Mouse (Mus musculus): ENCODE measurements around the gene Atxn7l1.

Atxn7l1 gene

DNA sequence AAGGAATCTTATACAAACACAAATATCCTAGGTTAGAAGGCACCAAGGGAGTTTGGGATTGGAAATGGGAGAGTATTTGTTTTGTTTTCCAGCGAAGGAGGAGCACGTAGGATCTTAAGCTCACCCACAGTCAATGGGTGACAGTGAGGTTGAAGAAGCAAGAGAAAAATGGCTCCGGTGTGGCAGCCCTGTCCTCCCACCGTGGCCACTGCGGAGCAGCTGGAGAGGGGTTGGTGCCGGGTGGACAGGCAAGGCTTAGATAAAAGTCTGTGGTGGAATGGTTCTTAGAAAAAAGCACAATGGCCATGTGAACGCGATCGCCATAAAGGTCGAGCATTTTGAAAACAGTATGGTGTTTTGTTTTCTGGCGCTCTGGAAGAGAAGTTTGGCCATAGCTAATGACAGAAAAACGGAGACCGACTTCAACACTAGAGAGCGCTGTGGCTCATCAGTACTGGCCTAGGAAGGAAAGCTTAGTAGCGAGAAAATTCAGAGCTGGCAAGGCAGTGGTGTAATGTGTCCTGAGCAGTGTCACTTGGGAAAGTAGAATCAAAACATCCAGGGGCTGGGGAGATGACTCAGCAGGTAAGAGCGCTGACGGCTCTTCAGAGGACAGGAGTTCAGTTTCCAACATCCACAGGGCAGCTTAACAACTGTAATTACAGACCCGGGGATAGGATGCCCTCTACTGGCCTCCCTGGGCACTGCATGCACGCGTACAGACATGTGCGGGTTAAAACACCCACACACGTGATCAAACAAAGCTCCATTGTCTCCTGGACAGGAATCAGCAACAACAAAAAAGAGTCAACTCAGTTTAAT lies 232.3 kb downstream of the Atxn7l1 start:
- no peaks in the 10 kb centered on the region for H3K27me3 ChIP-seq (ENCODE audit: control insufficient read depth, insufficient read depth, low read length, poor library complexity, severe bottlenecking)
- no peaks in the 10 kb centered on the region for H3K36me3 ChIP-seq (ENCODE audit: control insufficient read depth, insufficient read depth, low read length, poor library complexity, severe bottlenecking)
- peak; percentile 81 for DNase-seq (ENCODE audit: low read depth, low spot score)

DNA sequence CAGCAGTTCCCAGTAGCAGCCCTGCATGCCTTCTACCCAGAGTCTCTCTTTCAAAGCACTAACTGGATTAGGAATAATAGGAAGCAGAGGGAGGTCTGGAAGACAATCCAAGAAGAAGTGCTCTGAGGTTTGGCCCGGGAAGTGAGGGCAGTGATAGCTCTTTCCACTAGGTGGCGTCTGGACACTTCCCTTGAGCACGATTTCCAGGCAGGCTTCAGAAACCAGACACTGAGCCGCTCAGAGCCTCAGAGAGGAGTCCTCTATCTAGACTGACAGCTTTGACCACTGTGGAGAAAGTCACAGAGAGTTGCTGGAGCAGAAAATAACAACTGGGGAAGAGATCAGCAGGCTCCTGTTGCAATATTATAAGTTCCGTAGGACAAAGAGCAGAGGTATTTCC lies 241.3 kb downstream of the Atxn7l1 start:
- DNase-seq (ENCODE audit: low read depth, low spot score) = peak; percentile 72
- no peaks in the 10 kb centered on the region for H3K27me3 ChIP-seq (ENCODE audit: control insufficient read depth, insufficient read depth, low read length, poor library complexity, severe bottlenecking)
- H3K36me3 ChIP-seq (ENCODE audit: control insufficient read depth, insufficient read depth, low read length, poor library complexity, severe bottlenecking) = no peaks in the 10 kb centered on the region

DNA sequence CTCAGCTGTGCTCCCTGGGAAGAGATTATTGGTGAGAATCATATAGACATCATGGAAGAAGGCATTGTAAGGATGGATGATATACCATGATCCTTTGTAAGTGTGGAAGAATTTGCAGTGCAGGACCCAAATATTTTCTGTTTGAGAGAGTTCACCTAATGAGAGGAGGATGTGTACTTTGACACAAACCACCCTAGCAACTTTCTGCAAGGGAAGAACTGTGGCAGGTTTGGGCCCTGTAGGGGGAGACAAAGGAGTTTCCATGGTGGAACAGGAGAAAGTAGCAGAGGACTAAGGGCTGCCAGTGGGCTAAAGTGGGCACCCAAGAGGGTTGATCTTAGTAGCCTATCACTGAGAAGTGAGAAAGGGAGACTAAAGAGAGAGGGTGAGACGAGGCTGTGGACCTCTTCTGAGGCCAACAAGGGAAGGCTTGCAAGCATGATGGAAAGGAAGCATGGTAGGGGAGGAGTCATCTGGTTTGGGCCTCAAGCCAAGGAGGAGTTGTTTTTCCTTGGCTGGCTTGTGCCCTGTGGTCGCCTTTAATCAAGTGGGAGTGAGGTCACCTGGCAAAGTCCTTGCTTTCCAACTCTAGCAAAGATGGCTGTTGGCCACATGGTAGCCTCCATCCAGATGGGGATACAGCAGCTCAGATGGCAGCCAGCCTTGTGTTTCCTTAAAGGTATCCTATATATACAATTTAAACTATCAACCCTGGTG lies 243.5 kb downstream of the Atxn7l1 start:
- no peak for DNase-seq (ENCODE audit: low read depth, low spot score)
- Histone ChIP-seq H3K36me3 (ENCODE audit: control insufficient read depth, insufficient read depth, low read length, poor library complexity, severe bottlenecking) (no peaks in the 10 kb centered on the region), H3K27me3 (ENCODE audit: control insufficient read depth, insufficient read depth, low read length, poor library complexity, severe bottlenecking) (no peaks in the 10 kb centered on the region)

DNA sequence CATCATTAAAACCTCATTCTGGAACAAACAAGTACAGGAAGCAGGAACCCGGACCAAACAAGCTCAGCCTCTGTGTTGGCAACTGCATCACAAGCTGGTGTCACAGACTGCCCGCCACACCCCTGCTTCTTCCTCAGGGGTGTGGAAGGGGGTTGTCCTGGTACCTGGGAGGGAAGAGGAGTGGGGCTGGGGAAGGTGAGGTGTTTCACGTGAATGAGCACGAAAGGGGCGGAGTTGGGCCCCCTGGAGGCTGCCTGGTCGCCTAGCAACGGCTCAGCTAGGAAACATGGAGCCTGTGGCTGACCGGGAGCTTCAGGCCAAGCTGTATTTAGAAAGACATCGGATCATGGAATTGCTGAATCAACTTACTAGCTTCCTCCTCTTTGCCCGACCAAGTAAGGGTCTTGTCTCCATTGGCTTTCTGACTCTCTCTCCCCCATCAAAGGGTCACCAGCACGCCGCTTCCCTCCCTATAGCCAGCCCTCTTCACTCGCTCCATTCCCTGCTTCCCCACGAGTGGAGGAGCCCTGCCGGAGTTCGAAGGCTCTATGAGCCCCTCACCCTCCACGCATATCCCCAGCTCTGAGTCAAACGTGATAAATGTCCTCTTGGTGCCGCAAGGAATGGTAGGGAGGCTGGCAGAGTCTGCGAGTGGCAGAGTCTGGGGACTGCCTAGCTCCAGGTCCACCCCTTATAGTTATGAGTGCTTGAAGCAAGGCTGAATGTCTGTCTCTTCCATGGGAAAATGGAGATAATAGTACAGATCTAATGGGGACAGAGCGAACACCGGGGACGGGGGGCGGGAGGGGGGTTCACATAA lies 247.5 kb downstream of the Atxn7l1 start, which contains the start of gene Efcab10:
Gene Efcab10, plus strand, starts transcription at position 51 of the 820 bp plus-strand sequence.
- H3K36me3 ChIP-seq (ENCODE audit: control insufficient read depth, insufficient read depth, low read length, poor library complexity, severe bottlenecking) = no peaks in the 10 kb centered on the region
- DNase-seq (ENCODE audit: low read depth, low spot score) = no peak
- no peaks in the 10 kb centered on the region for H3K27me3 ChIP-seq (ENCODE audit: control insufficient read depth, insufficient read depth, low read length, poor library complexity, severe bottlenecking)

DNA sequence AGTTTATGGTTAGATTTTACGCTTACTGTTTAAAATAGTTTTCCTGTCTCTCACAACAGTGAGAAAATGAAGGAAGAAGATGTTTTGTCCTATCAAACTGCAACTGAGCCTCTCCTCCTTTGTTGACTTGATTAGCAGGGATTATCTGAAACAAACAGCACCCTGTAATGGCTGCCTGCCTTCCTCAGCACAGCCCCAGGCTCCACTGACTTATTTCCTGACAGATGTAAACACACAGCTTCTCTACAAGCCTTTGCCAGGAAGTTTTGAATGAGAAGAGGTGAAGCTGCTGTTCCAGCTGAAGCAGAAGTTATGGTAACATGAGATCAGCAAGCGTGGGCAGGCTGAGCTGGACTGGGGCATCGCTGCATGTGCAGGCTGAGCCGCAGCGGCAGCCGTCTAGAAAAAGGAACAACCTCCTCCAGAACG lies 255.8 kb downstream of the Atxn7l1 start:
- Histone ChIP-seq H3K36me3 (ENCODE audit: control insufficient read depth, insufficient read depth, low read length, poor library complexity, severe bottlenecking) (no peaks in the 10 kb centered on the region), H3K27me3 (ENCODE audit: control insufficient read depth, insufficient read depth, low read length, poor library complexity, severe bottlenecking) (no peaks in the 10 kb centered on the region)
- no peak for DNase-seq (ENCODE audit: low read depth, low spot score)

DNA sequence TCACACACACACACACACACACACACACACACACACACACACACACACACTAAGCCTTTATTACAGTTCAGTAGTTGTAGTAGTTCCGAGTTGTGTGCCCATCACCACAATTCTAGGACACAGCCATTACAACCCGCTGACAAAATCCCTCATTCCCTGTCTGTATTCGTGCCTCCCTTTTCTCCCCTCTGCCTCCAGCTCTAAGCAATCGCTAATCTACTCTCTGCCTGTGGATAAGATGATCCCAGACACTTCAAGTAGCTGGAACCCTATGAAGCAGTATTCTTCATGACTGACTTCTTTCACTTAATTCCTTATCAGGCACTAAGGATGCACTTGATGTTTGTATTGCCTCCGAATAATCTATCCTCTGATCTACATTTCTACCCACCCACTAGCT lies 257.5 kb downstream of the Atxn7l1 start:
- DNase-seq (ENCODE audit: low read depth, low spot score) = no peak
- Histone ChIP-seq H3K36me3 (ENCODE audit: control insufficient read depth, insufficient read depth, low read length, poor library complexity, severe bottlenecking) (no peaks in the 10 kb centered on the region), H3K27me3 (ENCODE audit: control insufficient read depth, insufficient read depth, low read length, poor library complexity, severe bottlenecking) (no peaks in the 10 kb centered on the region)

DNA sequence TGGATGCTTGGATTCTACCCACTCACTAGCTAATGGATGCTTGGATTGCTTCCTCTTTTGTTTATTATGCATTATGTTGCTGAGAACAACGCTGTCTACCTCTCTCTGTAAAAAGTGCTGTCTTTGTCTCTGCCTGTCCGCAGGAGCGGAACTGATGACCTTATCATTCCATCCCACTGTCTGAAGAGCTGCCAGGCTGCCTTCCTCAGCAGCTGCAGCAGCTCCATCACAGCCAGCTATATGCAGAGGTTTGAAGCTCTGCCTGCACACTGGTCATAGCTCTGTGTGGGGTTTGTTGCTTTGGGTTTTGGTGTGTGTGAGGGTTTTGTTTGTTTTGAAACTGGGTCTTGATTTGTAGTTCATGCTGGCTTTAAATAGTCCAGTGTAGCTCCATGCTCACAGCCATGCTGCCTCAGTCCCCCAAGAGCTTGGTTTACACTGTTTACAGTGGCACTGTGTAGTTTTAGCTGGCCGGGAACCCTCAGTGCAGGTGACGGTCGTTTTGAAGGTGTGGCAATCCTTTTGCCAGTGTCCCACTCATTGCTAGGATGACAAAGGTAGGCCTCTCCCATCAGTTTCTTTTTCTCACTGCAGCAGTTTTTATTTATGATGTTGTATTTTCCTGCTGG lies 258.0 kb downstream of the Atxn7l1 start:
- no peak for DNase-seq (ENCODE audit: low read depth, low spot score)
- Histone ChIP-seq H3K36me3 (ENCODE audit: control insufficient read depth, insufficient read depth, low read length, poor library complexity, severe bottlenecking) (no peaks in the 10 kb centered on the region), H3K27me3 (ENCODE audit: control insufficient read depth, insufficient read depth, low read length, poor library complexity, severe bottlenecking) (no peaks in the 10 kb centered on the region)

DNA sequence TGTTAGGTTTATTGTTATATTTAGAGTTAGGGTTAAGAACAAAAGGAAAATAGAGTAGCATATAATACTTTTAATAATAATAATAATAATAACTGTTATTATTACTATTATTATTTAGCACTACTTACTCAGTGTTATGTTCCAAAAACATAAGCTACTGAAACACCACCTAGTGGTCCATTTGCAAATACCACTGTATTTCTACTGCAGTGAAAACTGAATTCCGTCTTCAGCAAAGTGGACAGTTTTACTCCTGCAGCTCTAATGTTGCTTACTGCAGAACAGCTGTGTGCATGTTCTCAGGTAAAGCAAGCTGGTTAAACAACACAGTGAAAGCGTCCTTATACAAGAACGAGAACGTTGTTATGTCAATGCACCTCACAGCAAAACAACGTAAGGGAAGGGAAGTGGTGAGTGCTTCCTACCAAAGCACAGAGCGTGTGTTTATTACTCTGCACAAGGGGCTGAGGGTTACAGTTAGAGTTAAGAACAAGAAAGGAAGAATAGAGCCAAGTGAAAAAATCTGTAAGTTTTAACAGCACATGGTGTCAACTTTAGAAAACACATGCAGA lies 264.2 kb downstream of the Atxn7l1 start:
- DNase-seq (ENCODE audit: low read depth, low spot score) = peak; percentile 33

More for the DNA sequence above, 264.2 kb downstream of the Atxn7l1 start:
- no peaks in the 10 kb centered on the region for H3K36me3 ChIP-seq (ENCODE audit: control insufficient read depth, insufficient read depth, low read length, poor library complexity, severe bottlenecking)
- no peaks in the 10 kb centered on the region for H3K27me3 ChIP-seq (ENCODE audit: control insufficient read depth, insufficient read depth, low read length, poor library complexity, severe bottlenecking)
